Mouse (Mus musculus) cortical plate, adult 2 months (tissue): ENCODE results near the gene Pigk.

Experiments used
- CTCF ChIP-seq: fragments of 200-500 bp; IDR thresholded peaks from 2 replicates; pipeline ENCODE4 v1.5.1; 2011; ENCODE audit warnings: mild to moderate bottlenecking, control low read depth, low read length; ENCODE audit not compliant: insufficient read depth; ENCODE audit errors: extremely low read depth
- POLR2A ChIP-seq: fragments of 200-500 bp; IDR thresholded peaks from 2 replicates; pipeline ENCODE4 v1.6.1; 2011; ENCODE audit warnings: mild to moderate bottlenecking, low read length, control low read depth; ENCODE audit not compliant: insufficient read depth; ENCODE audit errors: extremely low read depth

DNA sequence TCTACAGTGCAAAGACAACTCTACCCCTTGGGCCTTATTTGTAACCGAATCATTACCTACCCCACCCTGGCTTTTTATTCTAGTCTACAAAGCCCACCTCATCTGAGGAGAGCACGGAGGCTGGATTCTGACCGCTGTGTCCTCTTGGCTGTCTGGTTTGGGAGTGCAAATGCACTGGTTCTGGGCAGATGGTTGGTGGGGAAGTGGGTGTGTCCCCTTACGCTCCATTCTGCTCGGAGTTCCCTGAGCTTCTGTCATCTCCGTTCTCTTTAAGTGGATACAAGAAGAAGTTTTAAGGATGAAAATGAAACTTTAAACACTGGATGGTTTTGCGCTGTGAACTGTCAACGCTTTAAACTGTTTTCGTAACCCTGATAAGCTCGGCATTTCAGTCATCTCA lies 199.2 kb downstream of the Pigk start:
- TF ChIP-seq POLR2A (no peak), CTCF (no peak)
